Mouse (Mus musculus) ES-E14 (cell line): ENCODE data around the gene Abcc5. TPM values are rescaled to one million over a fixed set of nuclear protein-coding genes. Genes with fewer than 3 reads are reported as not detected.

Source experiments
- DNase-seq: peaks from one replicate; pipeline ENCODE4 v3.0.0-alpha.2; 2013; ENCODE audit warnings: low read depth, low spot score
- H3K27ac ChIP-seq: 2 replicates; pipeline ENCODE4 v1.5.1; 2012; ENCODE audit warnings: low read depth, mild to moderate bottlenecking, low read length, moderate library complexity, mixed read lengths; ENCODE audit not compliant: poor library complexity, insufficient read depth, severe bottlenecking
- H3K36me3 ChIP-seq: 2 replicates; pipeline ENCODE4 v1.6.1; 2012; ENCODE audit warnings: mild to moderate bottlenecking, low read length, moderate library complexity, mixed read lengths; ENCODE audit not compliant: control insufficient read depth, poor library complexity, insufficient read depth, severe bottlenecking
- H3K4me1 ChIP-seq, 2 experiments: fragments of 150-350 bp in 1 of 2; sonication (generic) in 1 of 2; 2 replicates each; pipeline ENCODE4 v1.6.1; 2012; ENCODE audit warnings: low read length in 2 of 2, mild to moderate bottlenecking in 1 of 2, mixed read lengths in 1 of 2; ENCODE audit not compliant: control insufficient read depth in 2 of 2, insufficient read depth in 2 of 2, poor library complexity in 1 of 2
- H3K4me3 ChIP-seq, 2 experiments: fragments of 150-350 bp in 1 of 2; sonication (generic) in 1 of 2; 2 replicates each; pipeline ENCODE4 v1.5.1; 2012; ENCODE audit warnings: low read length in 2 of 2, low read depth in 1 of 2, mild to moderate bottlenecking in 1 of 2, mixed read lengths in 1 of 2; ENCODE audit not compliant: insufficient read depth in 1 of 2, poor library complexity in 1 of 2, severe bottlenecking in 1 of 2
- H3K9ac ChIP-seq: 2 replicates; pipeline ENCODE4 v1.6.1; 2012; ENCODE audit warnings: low read depth, mild to moderate bottlenecking, low read length, mixed read lengths; ENCODE audit not compliant: poor library complexity, insufficient read depth, severe bottlenecking
- H3K9me3 ChIP-seq: fragments of 150-350 bp; sonication (generic); 2 replicates; pipeline ENCODE4 v1.6.1; 2012; ENCODE audit warnings: low read depth, mild to moderate bottlenecking, low read length; ENCODE audit not compliant: control insufficient read depth, insufficient read depth
- CHD2 ChIP-seq: IDR thresholded peaks from 2 replicates; pipeline ENCODE4 v1.6.1; 2014; ENCODE audit warnings: mild to moderate bottlenecking, low read depth, low read length, inconsistent platforms
- HCFC1 ChIP-seq: IDR thresholded peaks from 2 replicates; pipeline ENCODE4 v1.6.1; 2012; ENCODE audit warnings: low read length, inconsistent platforms, borderline replicate concordance; ENCODE audit not compliant: insufficient read depth
- MAFK ChIP-seq: IDR thresholded peaks from 2 replicates; pipeline ENCODE4 v1.6.1; 2014; ENCODE audit warnings: mild to moderate bottlenecking, low read depth, low read length, inconsistent platforms; ENCODE audit not compliant: insufficient read depth
- ZC3H11A ChIP-seq: IDR thresholded peaks from 2 replicates; pipeline ENCODE4 v1.6.1; 2012; ENCODE audit warnings: low read depth, mild to moderate bottlenecking, inconsistent platforms, low read length, borderline replicate concordance
- ZNF384 ChIP-seq: IDR thresholded peaks from 2 replicates; pipeline ENCODE4 v1.6.1; 2012; ENCODE audit warnings: low read depth, low read length, inconsistent platforms
- in situ Hi-C, 2 experiments: fragments of 600-800 bp; cut with MboI; formaldehyde crosslinking; loops; one replicate each; pipeline ENCODE4 v1.15.1; 2025; ENCODE audit warnings: low sequenced_read_pairs in 2 of 2, inconsistent platforms in 1 of 2; ENCODE audit not compliant: unreplicated experiment in 2 of 2
- total RNA-seq: library from RNA; depleted of rRNA; stranded (reverse); fragments of 300-350 nt; gene quantifications from 2 replicates; pipeline ENCODE4 v1.2.3, GENCODE M21; 2012; rRNA removed

The Abcc5 gene
- total RNA-seq, result 159 and 168 TPM in 2 replicates

GRCm38 (mm10) chr16:20425855-20426598 is at the start of gene Abcc5:
TSS of gene Abcc5 (minus strand) at chr16:20426394.
- H3K36me3 ChIP-seq, result peaks cover 6% of the 10 kb centered on the region; the same call in 1 of the 2 replicates
- peak within 1 kb of the TSS; percentile 76 for H3K9ac ChIP-seq
- TF ChIP-seq MAFK (no peak), ZC3H11A (peak; percentile 47; the same call in 1 of the 2 replicates), HCFC1 (peak; percentile 96), CHD2 (peak; percentile 80), ZNF384 (0 out of 2 replicates have a peak, but pooled peaks have one; percentile 29)
- in situ Hi-C loops, result no loop called here
- DNase-seq, result peak; percentile 85
- peaks cover 8 to 9% of the 10 kb centered on the region in 2 experiments; a peak in 3 of 4 replicates for H3K4me1 ChIP-seq
- no peaks in the 10 kb centered on the region for H3K9me3 ChIP-seq
- 0 out of 2 replicates have a peak within 1 kb of the TSS, but pooled peaks have one; percentile 3 for H3K27ac ChIP-seq
- peak within 1 kb of the TSS; percentile 76 to 86 for H3K4me3 ChIP-seq

GRCm38 (mm10) chr16:20475335-20475734 is 49.1 kb upstream of the Abcc5 start:
- in situ Hi-C loops, result no loop called here
- Histone ChIP-seq H3K9me3 (no peaks in the 10 kb centered on the region), H3K4me3 (no peak overlapping the region), H3K36me3 (no peaks in the 10 kb centered on the region), H3K4me1 (peaks cover 0 to 14% of the 10 kb centered on the region in 2 experiments; a peak in 2 of 4 replicates), H3K9ac (peak overlapping the region; percentile 46; the same call in 1 of the 2 replicates), H3K27ac (peak overlapping the region; percentile 67; the same call in 1 of the 2 replicates)
- TF ChIP-seq MAFK, result no peak
- TF ChIP-seq CHD2, result no peak
- TF ChIP-seq HCFC1, result no peak
- no peak for TF ChIP-seq ZC3H11A
- no peak for TF ChIP-seq ZNF384
- DNase-seq, result no peak

- Histone ChIP-seq H3K9ac (peak overlapping the region; percentile 46; the same call in 1 of the 2 replicates), H3K9me3 (no peaks in the 10 kb centered on the region), H3K4me3 (no peak overlapping the region), H3K36me3 (no peaks in the 10 kb centered on the region), H3K27ac (peak overlapping the region; percentile 67), H3K4me1 (peaks cover 0 to 14% of the 10 kb centered on the region in 2 experiments; a peak in 2 of 4 replicates)
- in situ Hi-C loops, result no loop called here
- no peak for DNase-seq
- TF ChIP-seq HCFC1 (no peak), ZC3H11A (no peak)
These were observed 48.6 kb upstream of the Abcc5 start for GRCm38 (mm10) chr16:20474786-20475185.

GRCm38 (mm10) chr16:20474211-20474610 is 48.0 kb upstream of the Abcc5 start:
- in situ Hi-C loops, result no loop called here
- TF ChIP-seq MAFK (no peak), CHD2 (no peak), ZNF384 (no peak), HCFC1 (no peak), ZC3H11A (no peak)
- H3K4me3 ChIP-seq, result no peak overlapping the region; a peak in 1 of 4 replicates

More at GRCm38 (mm10) chr16:20474211-20474610, 48.0 kb upstream of the Abcc5 start:
- Histone ChIP-seq H3K9ac (peak overlapping the region; percentile 26; the same call in 1 of the 2 replicates), H3K27ac (peak overlapping the region; percentile 67), H3K4me1 (peaks cover 0 to 14% of the 10 kb centered on the region in 2 experiments; a peak in 2 of 4 replicates), H3K36me3 (no peaks in the 10 kb centered on the region), H3K9me3 (no peaks in the 10 kb centered on the region)
- no peak for DNase-seq
